Mouse (Mus musculus) G1E-ER4 (cell line): ENCODE results near the gene Wfs1. TPM values are rescaled to one million over a fixed set of nuclear protein-coding genes. Genes with fewer than 3 reads are reported as not detected.

Experiments
- GATA1 ChIP-seq: IDR thresholded peaks from one replicate; pipeline ENCODE4 v1.8.0; 2012; ENCODE audit warnings: low read length, inconsistent platforms
- polyA plus RNA-seq: library from polyadenylated mRNA; stranded (reverse); fragments of >175 nt; gene quantifications from 2 replicates; pipeline ENCODE4 v1.2.3, GENCODE M21; 2012

Gene Wfs1
- polyA plus RNA-seq, 1 experiment = not detected

DNA sequence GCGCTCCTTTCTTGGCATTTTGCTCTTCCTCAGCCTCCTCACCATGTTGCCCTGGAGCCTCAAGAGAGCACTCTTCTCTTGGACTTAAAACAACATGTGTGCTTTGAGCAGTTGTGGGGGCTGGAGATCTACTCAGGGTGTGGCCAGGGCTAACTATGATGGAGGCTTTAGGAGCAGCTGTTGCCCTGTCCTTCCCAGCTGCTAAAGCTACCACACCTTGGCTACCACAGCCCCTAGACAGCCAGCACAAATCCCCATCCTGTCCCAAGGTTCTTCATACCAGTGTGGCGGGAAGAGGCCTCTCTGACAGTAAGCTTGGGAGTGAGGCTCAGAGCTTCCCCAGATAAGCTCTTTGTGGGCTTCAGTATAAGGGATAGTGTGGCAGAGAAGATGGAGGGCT, 43.3 kb downstream of the Wfs1 start:
- no peak for TF ChIP-seq GATA1

DNA sequence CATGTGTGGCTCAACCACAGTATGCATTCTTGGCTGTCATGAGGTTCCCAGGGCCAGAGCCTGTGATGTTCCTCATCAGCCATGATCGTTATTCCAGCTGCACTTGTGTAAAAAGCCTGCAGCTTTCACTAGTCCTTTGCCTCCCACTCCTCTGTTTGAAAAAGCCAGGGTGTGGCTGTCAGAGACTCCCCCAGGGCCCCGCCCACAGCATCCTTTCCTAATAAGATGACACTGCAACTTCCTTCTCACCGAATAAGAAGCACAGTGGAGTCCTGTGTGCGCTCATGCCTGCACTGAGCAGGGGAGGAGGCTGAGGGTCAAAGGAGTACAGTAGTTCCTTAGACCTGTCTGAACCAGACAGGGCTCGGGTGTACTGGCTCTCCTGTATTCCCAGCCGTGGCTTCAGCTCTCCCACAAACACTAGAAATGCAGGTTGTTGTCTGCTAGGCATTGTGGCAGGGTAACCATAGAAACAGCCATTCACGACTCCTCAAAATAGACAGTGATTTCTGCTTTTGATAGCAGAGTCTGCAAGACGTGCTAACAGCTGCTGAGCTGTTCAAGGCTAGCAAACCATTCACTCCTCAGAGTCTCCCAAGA, 43.8 kb downstream of the Wfs1 start:
- TF ChIP-seq GATA1 = no peak

- TF ChIP-seq GATA1 = no peak
Measured at GRCm38 (mm10) chr5:36944552-36944951, 44.5 kb downstream of the Wfs1 start.

- TF ChIP-seq GATA1 = no peak
Measured at GRCm38 (mm10) chr5:36942446-36942845, 46.6 kb downstream of the Wfs1 start.

DNA sequence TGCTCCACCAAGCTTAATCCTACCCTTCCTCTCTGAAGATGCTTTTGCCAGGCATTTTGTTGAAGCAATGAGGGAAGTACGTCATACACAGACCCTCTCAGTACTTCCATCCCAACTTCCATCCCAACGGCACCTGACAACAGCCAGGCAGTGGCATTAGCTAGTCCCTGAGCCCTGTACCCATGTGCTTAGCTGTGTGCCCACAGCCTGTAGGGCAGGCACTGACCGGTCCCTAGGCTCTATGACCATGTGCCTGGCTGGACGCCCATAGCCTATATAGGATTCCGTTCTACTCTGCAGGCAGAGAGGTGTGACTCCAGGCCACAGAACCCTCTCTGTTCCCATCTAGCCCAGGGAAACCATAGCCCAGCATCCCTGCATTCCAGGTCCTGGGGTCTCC, 51.0 kb downstream of the Wfs1 start:
- TF ChIP-seq GATA1 = no peak

- TF ChIP-seq GATA1 = no peak
Measured at GRCm38 (mm10) chr5:36936548-36936947, 52.5 kb downstream of the Wfs1 start.

GRCm38 (mm10) chr5:36935486-36936473, 53.2 kb downstream of the Wfs1 start:
- TF ChIP-seq GATA1 = no peak

DNA sequence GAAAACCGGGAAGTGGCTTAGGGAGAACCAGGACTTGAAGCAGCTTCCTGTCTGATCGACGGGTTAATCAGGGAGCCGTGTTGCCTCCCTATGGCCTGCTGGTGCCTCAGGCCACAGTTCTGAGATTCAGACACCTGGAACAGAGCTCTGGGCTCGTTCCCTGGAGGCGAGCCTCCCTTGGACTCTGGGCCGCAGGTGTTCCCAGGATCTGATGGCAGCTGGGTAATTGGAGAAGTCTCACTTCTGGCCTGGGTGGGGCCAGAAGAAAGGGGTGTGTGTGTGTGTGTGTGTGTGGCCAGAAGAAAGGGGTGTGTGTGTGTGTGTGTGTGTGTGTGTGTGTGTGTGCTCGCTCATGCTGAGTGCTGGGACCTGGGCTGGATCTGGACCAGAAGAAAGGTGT, 55.6 kb downstream of the Wfs1 start:
- no peak for TF ChIP-seq GATA1

DNA sequence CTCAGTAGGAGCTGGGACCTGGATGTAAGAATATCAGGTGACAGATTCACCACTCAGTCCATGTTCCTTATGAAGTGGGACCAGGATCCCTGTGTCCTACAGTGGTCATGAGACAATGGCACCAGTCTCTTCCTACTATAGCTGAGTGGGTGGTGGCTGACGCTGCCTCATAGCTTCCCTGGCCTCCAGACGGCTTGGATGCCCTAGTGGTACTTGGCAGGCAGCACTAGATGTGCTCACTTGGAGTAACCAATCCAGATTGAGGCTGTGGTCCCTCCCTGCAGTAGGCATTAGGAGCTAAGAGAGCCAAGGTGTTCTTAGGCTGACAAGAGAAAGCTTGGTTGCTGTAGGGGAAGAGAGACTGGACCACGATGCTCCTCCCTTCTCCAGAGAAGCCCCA, 59.6 kb downstream of the Wfs1 start:
- no peak for TF ChIP-seq GATA1

GRCm38 (mm10) chr5:36928701-36929100, 60.3 kb downstream of the Wfs1 start:
- no peak for TF ChIP-seq GATA1

- TF ChIP-seq GATA1 = no peak
Measured at GRCm38 (mm10) chr5:36923826-36924700, 64.9 kb downstream of the Wfs1 start.

DNA sequence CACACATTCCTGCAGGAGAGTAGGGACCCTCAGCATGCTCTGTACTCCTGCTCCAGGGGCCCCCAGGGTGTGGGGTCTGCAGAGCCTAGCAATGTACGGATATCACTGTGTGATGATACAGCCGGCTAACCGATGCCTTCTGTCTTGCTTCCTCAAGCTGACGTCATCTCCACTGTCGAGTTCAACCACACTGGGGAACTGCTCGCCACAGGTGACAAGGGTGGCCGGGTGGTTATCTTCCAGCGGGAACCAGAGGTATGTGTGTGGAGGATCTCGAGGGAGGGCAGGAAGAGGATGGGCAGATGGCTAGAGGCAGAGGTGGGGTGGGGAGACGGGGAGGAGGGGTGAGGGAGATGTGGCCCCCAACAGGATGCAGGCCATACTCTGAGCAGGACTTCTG, 66.2 kb downstream of the Wfs1 start:
- TF ChIP-seq GATA1 = no peak

- TF ChIP-seq GATA1 = no peak
Measured at GRCm38 (mm10) chr5:36921871-36922270, 67.1 kb downstream of the Wfs1 start.

- no peak for TF ChIP-seq GATA1
Measured at GRCm38 (mm10) chr5:36920072-36920471, 68.9 kb downstream of the Wfs1 start.

DNA sequence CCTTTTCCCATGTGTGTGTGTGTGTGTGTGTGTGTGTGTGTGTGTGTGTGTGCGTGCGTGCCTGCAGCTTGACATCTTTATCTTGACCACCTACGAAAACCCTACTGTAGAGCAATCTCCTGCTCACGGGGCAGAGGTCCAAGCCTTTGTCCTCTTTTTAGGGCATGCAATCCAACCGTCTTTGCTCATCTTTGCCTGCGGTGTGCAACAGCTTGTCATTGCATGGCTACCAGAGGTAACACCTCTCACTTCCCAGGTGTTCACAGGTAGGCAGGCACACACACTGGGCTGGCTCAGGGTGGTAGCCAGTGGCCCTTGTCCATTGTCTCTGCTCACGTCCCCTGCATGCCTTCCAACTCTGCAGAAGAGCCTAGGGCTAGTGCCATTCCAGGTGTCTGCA, 71.0 kb downstream of the Wfs1 start:
- TF ChIP-seq GATA1 = no peak

GRCm38 (mm10) chr5:36917245-36917644, 71.8 kb downstream of the Wfs1 start:
- no peak for TF ChIP-seq GATA1
